Mouse (Mus musculus): ENCODE measurements around the gene Paqr4. TPM values are rescaled to one million over a fixed set of nuclear protein-coding genes. Genes with fewer than 3 reads are reported as not detected.

The Paqr4 gene
- total and polyA plus RNA-seq, 3 experiments = 1.0 to 2.8 (median 1.1) TPM

DNA sequence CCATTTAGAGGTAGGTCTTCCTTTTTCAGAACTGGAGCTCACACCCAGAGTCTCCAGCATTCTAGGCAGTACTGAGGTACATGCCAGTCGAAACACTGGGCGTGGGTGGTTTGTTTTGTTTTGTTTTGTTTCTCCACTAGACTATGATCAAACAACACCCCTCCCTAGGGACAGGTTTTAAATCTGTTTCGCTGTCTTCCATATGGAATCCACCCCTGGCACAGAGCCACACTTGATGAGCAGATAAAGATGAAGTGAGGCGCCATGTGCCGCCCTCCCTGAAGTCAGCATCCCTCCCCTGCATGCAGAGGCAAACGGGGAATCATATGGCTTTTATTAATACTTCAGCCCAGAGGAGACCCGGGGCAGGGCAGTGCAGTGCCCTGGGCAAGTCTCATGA is 35.9 kb downstream of the Paqr4 start:
- Histone ChIP-seq H3K9me3 (replicated peaks; ENCODE audit: low read length) (no peaks in the 10 kb centered on the region), H3K9ac (ENCODE audit: insufficient read depth, low read depth) (no peak overlapping the region), H3K4me1 (ENCODE audit: control insufficient read depth in 1 of 2, insufficient read depth in 2 of 2) (peaks cover 0 to 6% of the 10 kb centered on the region in 2 experiments; a peak in 2 of 4 replicates), H3K36me3 (replicated peaks in 1 of 2; ENCODE audit: control insufficient read depth in 1 of 2, insufficient read depth in 1 of 2, low read length in 1 of 2) (no peaks in the 10 kb centered on the region), H3K79me2 (replicated peaks; ENCODE audit: control insufficient read depth, extremely low read depth, insufficient read depth, poor library complexity, severe bottlenecking) (no peaks in the 10 kb centered on the region), H3K27ac (ENCODE audit: insufficient read depth, low read depth) (no peak overlapping the region), H3K4me3 (replicated peaks in 1 of 3; ENCODE audit: low read depth in 2 of 3, low read length in 2 of 3, poor library complexity in 1 of 3) (no peak overlapping the region), H3K27me3 (replicated peaks) (peaks cover 81% of the 10 kb centered on the region), H3K4me2 (ENCODE audit: insufficient read depth, low read depth, poor library complexity, severe bottlenecking) (no peak overlapping the region)
- DNase-seq (ENCODE audit: extremely low read depth) = no peak
- in situ Hi-C loops (cut with MboI; ENCODE audit: low pct_ligation_motif_present, low pct_unique_long_range_greater_than_20kb, low sequenced_read_pairs) = loop anchor here (5.0 kb wide), 2 partner anchors 42 to 127 kb away; partner anchors contain the start of gene Bicdl2
- dilution Hi-C loops (cut with MboI; ENCODE audit: extremely low pct_ligation_motif_present, extremely low pct_unique_long_range_greater_than_20kb, low sequenced_read_pairs) = no loop called here
- TF ChIP-seq RAD21 (IDR thresholded peaks at IDR 0.05; ENCODE audit: low read depth, low read length) (no peak), JUND (conservative IDR thresholded peaks at IDR 0.05; ENCODE audit: low read depth, low read length) (no peak), NRF1 (IDR thresholded peaks at IDR 0.05; ENCODE audit: low read depth, low read length) (no peak), ZNF384 (IDR thresholded peaks at IDR 0.05; ENCODE audit: low read depth, low read length) (no peak), ZMIZ1 (IDR thresholded peaks at IDR 0.05; ENCODE audit: low read depth, low read length) (no peak), MXI1 (IDR thresholded peaks at IDR 0.05; ENCODE audit: low read depth, low read length) (no peak), GABPA (IDR thresholded peaks at IDR 0.05; ENCODE audit: insufficient replicate concordance, low read depth, low read length) (no peak), CHD2 (IDR thresholded peaks at IDR 0.05; ENCODE audit: low read length) (no peak), BHLHE40 (IDR thresholded peaks at IDR 0.05; ENCODE audit: low read depth, low read length) (no peak), MEF2A (IDR thresholded peaks at IDR 0.05; ENCODE audit: borderline replicate concordance, low read depth, low read length) (no peak), MAX (IDR thresholded peaks at IDR 0.05; ENCODE audit: low read length) (no peak), EP300 (IDR thresholded peaks at IDR 0.05; ENCODE audit: low read length) (no peak), SMC3 (IDR thresholded peaks at IDR 0.05; ENCODE audit: low read depth, low read length) (no peak), E2F4 (IDR thresholded peaks at IDR 0.05; ENCODE audit: insufficient replicate concordance, low read depth, low read length) (no peak), HCFC1 (IDR thresholded peaks at IDR 0.05; ENCODE audit: low read depth, low read length) (no peak), MYC (IDR thresholded peaks at IDR 0.05; ENCODE audit: low read depth, low read length) (no peak), JUN (IDR thresholded peaks at IDR 0.05; ENCODE audit: insufficient read depth, low read depth, low read length) (no peak), PAX5 (IDR thresholded peaks at IDR 0.05; ENCODE audit: low read length) (no peak), POLR2AphosphoS2 (IDR thresholded peaks at IDR 0.05; ENCODE audit: low read depth, low read length) (no peak), ZKSCAN1 (IDR thresholded peaks at IDR 0.05; ENCODE audit: borderline replicate concordance, low read depth, low read length) (no peak)

- Histone ChIP-seq H3K9me3 (replicated peaks; ENCODE audit: low read length) (no peaks in the 10 kb centered on the region), H3K27me3 (replicated peaks) (peaks cover 86% of the 10 kb centered on the region), H3K9ac (ENCODE audit: insufficient read depth, low read depth) (no peak overlapping the region), H3K36me3 (replicated peaks in 1 of 2; ENCODE audit: control insufficient read depth in 1 of 2, insufficient read depth in 1 of 2, low read length in 1 of 2) (no peaks in the 10 kb centered on the region), H3K27ac (ENCODE audit: insufficient read depth, low read depth) (no peak overlapping the region), H3K4me2 (ENCODE audit: insufficient read depth, low read depth, poor library complexity, severe bottlenecking) (no peak overlapping the region), H3K4me1 (ENCODE audit: control insufficient read depth in 1 of 2, insufficient read depth in 2 of 2) (peaks cover 5 to 9% of the 10 kb centered on the region in 2 experiments), H3K79me2 (replicated peaks; ENCODE audit: control insufficient read depth, extremely low read depth, insufficient read depth, poor library complexity, severe bottlenecking) (no peaks in the 10 kb centered on the region), H3K4me3 (replicated peaks in 1 of 3; ENCODE audit: low read depth in 2 of 3, low read length in 2 of 3, poor library complexity in 1 of 3) (no peak overlapping the region)
- DNase-seq (ENCODE audit: extremely low read depth) = no peak
- TF ChIP-seq SMC3 (IDR thresholded peaks at IDR 0.05; ENCODE audit: low read depth, low read length) = no peak
- in situ Hi-C loops (cut with MboI; ENCODE audit: low pct_ligation_motif_present, low pct_unique_long_range_greater_than_20kb, low sequenced_read_pairs) = loop anchor here (5.0 kb wide), 1 partner anchor 41 kb away; the partner anchor contains the start of gene Bicdl2
- dilution Hi-C loops (cut with MboI; ENCODE audit: extremely low pct_ligation_motif_present, extremely low pct_unique_long_range_greater_than_20kb, low sequenced_read_pairs) = no loop called here
Observed at GRCm38 (mm10) chr17:23703301-23703700, 37.4 kb downstream of the Paqr4 start.
